Mouse (Mus musculus): ENCODE measurements at regions not wholly inside any gene's neighbourhood (a gene's known extent, or its start where the extent isn't known, plus 50 kb on each side); places are given as distances from the start of the nearest gene placed in this dataset.
A peak's percentile ranks its signal among the peaks of the same experiment; 100 is the strongest.
"Not testable (repeated sequence)": the region's sequence is repeated elsewhere in the genome, so short reads cannot be mapped to it uniquely, and the experiment has no call there.

DNA sequence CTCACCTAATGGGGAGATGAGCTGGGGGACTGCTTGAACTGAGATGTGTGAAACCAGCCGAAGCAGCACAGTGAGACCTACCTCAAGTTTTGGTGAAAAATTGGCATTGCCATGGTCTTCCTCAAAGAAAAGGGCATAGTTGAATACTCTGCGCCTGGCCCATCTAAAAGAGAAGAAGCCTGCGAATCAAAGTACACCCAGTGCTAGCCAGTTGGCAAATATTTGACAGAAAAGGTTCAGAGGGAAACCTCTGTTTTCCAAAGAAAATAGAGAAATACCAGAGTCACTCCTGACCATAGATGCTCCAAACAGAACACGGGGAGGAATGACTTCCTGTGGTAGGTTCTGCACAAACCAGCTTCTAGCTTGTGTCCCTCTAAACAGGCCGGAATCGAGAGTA lies 144.5 kb upstream of the Tbl1xr1 start:
- Histone ChIP-seq H3K4me2 (ENCODE audit: low read depth) (no peak overlapping the region), H3K79me2 (ENCODE audit: control insufficient read depth, insufficient read depth) (no peaks in the 10 kb centered on the region), H3K36me3 (ENCODE audit: control insufficient read depth, insufficient read depth) (no peaks in the 10 kb centered on the region), H3K4me3 (no peak overlapping the region), H3ac (ENCODE audit: control insufficient read depth, insufficient read length) (no peak overlapping the region), H3K27me3 (ENCODE audit: control insufficient read depth, insufficient read depth, insufficient read length) (no peaks in the 10 kb centered on the region)
- TF ChIP-seq TCF12 (IDR thresholded peaks at IDR 0.05; ENCODE audit: insufficient read depth, poor library complexity, severe bottlenecking) = no peak
- no peak for TF ChIP-seq CEBPB (IDR thresholded peaks at IDR 0.05; ENCODE audit: insufficient read depth, poor library complexity, severe bottlenecking)
- TF ChIP-seq MYOD1 (IDR thresholded peaks at IDR 0.05; ENCODE audit: control insufficient read depth in 1 of 3, insufficient read length in 2 of 3, low read depth in 2 of 3) = no peak
- TF ChIP-seq TCF3 (IDR thresholded peaks at IDR 0.05; ENCODE audit: insufficient read length, low read depth) = no peak
- no peak for TF ChIP-seq MAX (IDR thresholded peaks at IDR 0.05; ENCODE audit: low read depth)
- TF ChIP-seq USF1 (IDR thresholded peaks at IDR 0.05; ENCODE audit: low read depth) = no peak
- TF ChIP-seq SRF (IDR thresholded peaks at IDR 0.05; ENCODE audit: control insufficient read depth, insufficient read length, low read depth) = no peak
- no peak for TF ChIP-seq E2F4 (IDR thresholded peaks at IDR 0.05; ENCODE audit: insufficient read depth)
- no peak for TF ChIP-seq POLR2AphosphoS2 (IDR thresholded peaks at IDR 0.05; ENCODE audit: insufficient read length, low read depth)
- TF ChIP-seq REST (IDR thresholded peaks at IDR 0.05; ENCODE audit: insufficient read depth, insufficient read length) = no peak

DNA sequence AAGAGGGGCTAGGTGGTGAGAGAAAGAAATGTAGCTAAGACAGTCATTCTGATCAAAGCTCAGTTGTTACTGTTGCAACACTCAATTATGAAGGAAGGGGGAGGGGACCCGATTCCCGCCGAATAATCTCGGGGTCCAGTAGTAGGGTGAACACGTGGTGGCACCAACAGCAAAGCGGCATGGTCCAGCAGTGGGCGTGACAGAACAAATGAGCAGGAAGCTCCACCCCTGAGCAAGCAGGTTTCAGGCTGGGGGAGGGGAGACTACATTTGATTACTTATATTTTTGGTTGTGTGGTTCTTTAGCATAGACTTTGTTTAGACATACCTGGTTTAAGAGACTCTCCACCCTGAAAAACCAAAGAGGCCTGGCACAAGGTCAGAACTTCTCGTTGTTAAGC lies 143.8 kb upstream of the Tbl1xr1 start:
- H3K36me3 ChIP-seq (ENCODE audit: control insufficient read depth, insufficient read depth); H3K4me2 ChIP-seq (ENCODE audit: low read depth); H3K79me2 ChIP-seq (ENCODE audit: control insufficient read depth, insufficient read depth); H3K27me3 ChIP-seq (ENCODE audit: control insufficient read depth, insufficient read depth, insufficient read length); H3ac ChIP-seq (ENCODE audit: control insufficient read depth, insufficient read length); H3K4me3 ChIP-seq: not testable (repeated sequence)

DNA sequence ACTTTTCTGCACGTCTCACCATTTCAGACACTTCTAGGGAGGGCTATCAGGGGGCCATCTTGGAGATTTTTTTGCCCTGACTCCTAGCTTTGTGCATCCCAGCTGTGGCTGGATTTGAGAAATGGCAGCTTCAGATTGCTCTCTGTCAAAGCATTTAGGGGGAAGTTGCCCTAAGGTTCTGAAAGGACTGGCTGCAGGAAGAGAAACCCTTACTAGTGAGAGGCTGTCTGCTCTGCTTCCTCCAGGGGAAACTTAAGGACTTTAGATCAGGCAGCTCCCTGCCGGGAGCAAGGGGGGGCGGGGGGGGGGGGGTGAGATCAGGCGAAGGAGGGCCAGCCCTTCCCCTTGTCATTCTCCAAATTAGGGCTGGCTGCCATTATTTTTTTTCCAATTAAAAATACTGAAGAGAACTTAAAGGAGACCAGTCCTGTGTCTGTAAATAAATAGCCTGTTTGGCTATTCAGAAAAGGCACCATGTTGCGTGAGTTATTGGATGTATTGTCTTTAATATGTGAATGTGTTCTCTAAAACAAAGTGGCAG lies 141.7 kb upstream of the Tbl1xr1 start:
- TF ChIP-seq MYOG (IDR thresholded peaks at IDR 0.05; ENCODE audit: control insufficient read depth in 1 of 3, insufficient read depth in 1 of 3, insufficient read length in 2 of 3, low read depth in 2 of 3) (no peak), SRF (IDR thresholded peaks at IDR 0.05; ENCODE audit: control insufficient read depth, insufficient read length, low read depth) (no peak), MAX (IDR thresholded peaks at IDR 0.05; ENCODE audit: low read depth) (no peak), USF1 (IDR thresholded peaks at IDR 0.05; ENCODE audit: low read depth) (no peak), POLR2A (IDR thresholded peaks at IDR 0.05; ENCODE audit: insufficient read length, low read depth) (no peak)
- H3K27me3 ChIP-seq (ENCODE audit: control insufficient read depth, insufficient read depth, insufficient read length) = no peaks in the 10 kb centered on the region
- H3K79me2 ChIP-seq (ENCODE audit: control insufficient read depth, insufficient read depth) = no peaks in the 10 kb centered on the region
- no peak overlapping the region for H3ac ChIP-seq (ENCODE audit: control insufficient read depth, insufficient read length)
- peak overlapping the region; percentile 93 for H3K4me2 ChIP-seq (ENCODE audit: low read depth)
- H3K4me3 ChIP-seq = peak overlapping the region; percentile 21
- no peaks in the 10 kb centered on the region for H3K36me3 ChIP-seq (ENCODE audit: control insufficient read depth, insufficient read depth)

DNA sequence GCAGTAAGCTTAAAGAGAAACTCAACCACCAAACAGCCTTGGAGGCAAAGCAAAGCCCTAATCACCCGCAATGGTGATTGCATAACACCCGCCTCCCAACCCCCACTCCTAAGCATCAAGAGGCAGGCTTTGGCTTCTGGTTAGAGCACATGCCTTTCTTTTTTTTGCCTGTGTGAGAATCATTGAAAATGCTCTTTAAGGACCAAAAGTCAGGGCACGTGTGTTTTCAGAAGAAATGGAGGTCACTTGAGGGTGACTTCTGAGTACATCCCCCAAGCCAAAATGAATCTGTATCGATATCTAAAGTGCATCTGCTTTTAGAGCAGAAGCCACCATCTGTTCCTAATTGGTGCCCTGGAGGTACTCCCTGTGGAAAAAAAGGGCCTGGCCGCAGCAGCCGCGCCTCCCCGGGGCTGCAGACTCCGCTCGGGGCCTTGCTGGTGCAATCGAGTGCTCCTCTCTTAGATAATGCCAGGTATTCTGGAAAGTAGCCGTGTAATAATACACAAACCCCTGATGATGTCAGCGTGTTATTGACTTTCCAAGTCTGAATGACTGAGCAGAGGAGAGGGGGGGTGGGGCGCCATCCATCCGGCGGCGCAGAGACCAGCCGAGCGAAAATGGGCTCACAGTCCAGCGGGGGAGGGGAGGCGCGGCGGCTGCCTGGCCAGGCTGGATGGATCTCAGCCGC lies 140.7 kb upstream of the Tbl1xr1 start:
- Histone ChIP-seq H3K4me2 (ENCODE audit: low read depth) (peak overlapping the region; percentile 93), H3K36me3 (ENCODE audit: control insufficient read depth, insufficient read depth) (no peaks in the 10 kb centered on the region), H3K4me3 (peak overlapping the region; percentile 21), H3ac (ENCODE audit: control insufficient read depth, insufficient read length) (no peak overlapping the region), H3K79me2 (ENCODE audit: control insufficient read depth, insufficient read depth) (no peaks in the 10 kb centered on the region), H3K27me3 (ENCODE audit: control insufficient read depth, insufficient read depth, insufficient read length) (no peaks in the 10 kb centered on the region)
- no peak for TF ChIP-seq POLR2AphosphoS2 (IDR thresholded peaks at IDR 0.05; ENCODE audit: insufficient read length, low read depth)
- TF ChIP-seq MYOG (IDR thresholded peaks at IDR 0.05; ENCODE audit: control insufficient read depth in 1 of 3, insufficient read depth in 1 of 3, insufficient read length in 2 of 3, low read depth in 2 of 3) = peak in 2 of 3 experiments; percentile 23 to 78
- TF ChIP-seq E2F4 (IDR thresholded peaks at IDR 0.05; ENCODE audit: insufficient read depth) = no peak
- TF ChIP-seq POLR2A (IDR thresholded peaks at IDR 0.05; ENCODE audit: insufficient read length, low read depth) = peak; percentile 33
- TF ChIP-seq USF1 (IDR thresholded peaks at IDR 0.05; ENCODE audit: low read depth) = no peak
- peak; percentile 97 for TF ChIP-seq CEBPB (IDR thresholded peaks at IDR 0.05; ENCODE audit: insufficient read depth, poor library complexity, severe bottlenecking)
- TF ChIP-seq MYOD1 (IDR thresholded peaks at IDR 0.05; ENCODE audit: control insufficient read depth in 1 of 3, insufficient read length in 2 of 3, low read depth in 2 of 3) = peak in 1 of 3 experiments; percentile 58
- no peak for TF ChIP-seq MAX (IDR thresholded peaks at IDR 0.05; ENCODE audit: low read depth)
- TF ChIP-seq TCF3 (IDR thresholded peaks at IDR 0.05; ENCODE audit: insufficient read length, low read depth) = peak; percentile 59
- TF ChIP-seq SRF (IDR thresholded peaks at IDR 0.05; ENCODE audit: control insufficient read depth, insufficient read length, low read depth) = no peak
- no peak for TF ChIP-seq REST (IDR thresholded peaks at IDR 0.05; ENCODE audit: insufficient read depth, insufficient read length)
- peak; percentile 0 for TF ChIP-seq TCF12 (IDR thresholded peaks at IDR 0.05; ENCODE audit: insufficient read depth, poor library complexity, severe bottlenecking)

DNA sequence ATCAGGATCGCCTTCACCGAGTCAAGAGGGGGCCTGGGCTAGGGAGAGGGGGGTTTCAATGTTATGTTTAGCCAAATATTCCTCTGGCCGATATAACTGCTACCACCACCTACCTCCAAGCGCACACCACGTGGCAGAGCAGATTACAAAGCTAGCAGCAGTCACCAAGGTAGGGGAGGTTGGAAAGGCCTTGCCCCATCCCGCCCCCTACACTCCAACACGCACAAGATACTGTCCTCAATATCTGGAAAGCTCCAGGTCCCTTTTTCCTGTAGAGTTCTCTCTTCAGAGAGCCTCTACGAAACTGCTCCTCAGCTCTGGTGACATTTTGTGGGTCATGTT lies 140.2 kb upstream of the Tbl1xr1 start:
- no peaks in the 10 kb centered on the region for H3K36me3 ChIP-seq (ENCODE audit: control insufficient read depth, insufficient read depth)
- peak overlapping the region; percentile 84 for H3K4me2 ChIP-seq (ENCODE audit: low read depth)
- no peaks in the 10 kb centered on the region for H3K79me2 ChIP-seq (ENCODE audit: control insufficient read depth, insufficient read depth)
- TF ChIP-seq MYOG (IDR thresholded peaks at IDR 0.05; ENCODE audit: control insufficient read depth in 1 of 3, insufficient read depth in 1 of 3, insufficient read length in 2 of 3, low read depth in 2 of 3) (no peak), CEBPB (IDR thresholded peaks at IDR 0.05; ENCODE audit: insufficient read depth, poor library complexity, severe bottlenecking) (no peak), TCF12 (IDR thresholded peaks at IDR 0.05; ENCODE audit: insufficient read depth, poor library complexity, severe bottlenecking) (no peak), MYOD1 (IDR thresholded peaks at IDR 0.05; ENCODE audit: control insufficient read depth in 1 of 3, insufficient read length in 2 of 3, low read depth in 2 of 3) (no peak), POLR2A (IDR thresholded peaks at IDR 0.05; ENCODE audit: insufficient read length, low read depth) (no peak), TCF3 (IDR thresholded peaks at IDR 0.05; ENCODE audit: insufficient read length, low read depth) (no peak), REST (IDR thresholded peaks at IDR 0.05; ENCODE audit: insufficient read depth, insufficient read length) (no peak), SRF (IDR thresholded peaks at IDR 0.05; ENCODE audit: control insufficient read depth, insufficient read length, low read depth) (no peak), USF1 (IDR thresholded peaks at IDR 0.05; ENCODE audit: low read depth) (no peak), E2F4 (IDR thresholded peaks at IDR 0.05; ENCODE audit: insufficient read depth) (no peak), MAX (IDR thresholded peaks at IDR 0.05; ENCODE audit: low read depth) (no peak), POLR2AphosphoS2 (IDR thresholded peaks at IDR 0.05; ENCODE audit: insufficient read length, low read depth) (no peak)
- no peaks in the 10 kb centered on the region for H3K27me3 ChIP-seq (ENCODE audit: control insufficient read depth, insufficient read depth, insufficient read length)
- no peak overlapping the region for H3ac ChIP-seq (ENCODE audit: control insufficient read depth, insufficient read length)
- peak overlapping the region; percentile 21 for H3K4me3 ChIP-seq
